ENCODE assay signal across 12 mouse cellular contexts in the genomic region with DNA sequence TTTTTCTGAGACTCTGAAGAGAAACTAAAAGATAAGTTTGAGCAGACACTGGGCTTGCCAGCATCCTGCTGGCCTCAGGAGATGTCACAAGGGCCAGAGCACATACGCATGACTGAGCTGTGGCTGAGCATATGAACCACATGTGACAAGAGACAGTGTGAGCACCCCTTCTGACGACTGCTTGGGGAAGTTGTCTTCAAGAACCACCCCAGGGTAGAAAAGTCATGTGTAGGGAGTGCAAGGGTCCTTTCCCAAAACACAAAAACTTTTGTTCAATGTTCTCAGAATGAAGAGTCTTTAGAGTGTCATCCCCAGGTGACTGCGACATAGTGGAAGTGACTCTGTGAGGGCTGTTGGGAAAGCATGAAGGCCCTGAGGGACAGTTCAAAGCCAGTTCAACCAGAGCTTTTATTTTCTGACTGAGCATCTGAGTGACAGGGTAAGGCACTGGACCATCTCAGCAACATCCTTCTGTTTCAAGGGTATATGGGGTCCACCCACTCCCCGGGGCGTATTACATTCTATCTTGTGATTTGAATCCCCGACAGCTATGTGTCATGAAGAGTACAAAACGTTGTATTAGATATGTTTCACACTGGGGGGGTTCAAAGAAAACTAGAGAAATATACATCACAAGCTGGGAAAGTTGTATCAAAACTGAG. TPM values are rescaled to one million over a fixed set of nuclear protein-coding genes. Genes with fewer than 3 reads are reported as not detected.
DNase-seq lines count a peak whose midpoint lies in the region; ATAC-seq and TF ChIP-seq lines count a peak whose summit lies in the region.
"Had no signal": no experiment of that assay in that cellular context is flagged by ENCODE, and none has a peak within 500 bp of the region (broad histone marks: within the 10 kb centered on the region; RNA-seq: fewer than 3 reads in every experiment).

No protein-coding gene starts in this region.

- H3K4me2 ChIP-seq in liver, embryonic 11.5 days = no peak overlapping the region
- no peak overlapping the region for H3K4me2 ChIP-seq in liver, postnatal 0 days (ENCODE audit: low read depth, low read length)
- H3K4me2 ChIP-seq: lung, embryonic 14.5 days had no signal

- TF ChIP-seq CTCF in MEL (IDR thresholded peaks at IDR 0.05 in 2 of 3, conservative IDR thresholded peaks at IDR 0.05 in 1 of 3; ENCODE audit: control insufficient read depth in 1 of 3, insufficient read depth in 1 of 3, low read depth in 2 of 3, low read length in 3 of 3, poor library complexity in 1 of 3, severe bottlenecking in 1 of 3) = no peak
- no peak for TF ChIP-seq CTCF in liver, postnatal 0 days (IDR thresholded peaks at IDR 0.05; ENCODE audit: low read depth)

- no peaks in the 10 kb centered on the region for H3K36me3 ChIP-seq in liver, embryonic 11.5 days (ENCODE audit: control insufficient read depth, insufficient read depth, low read length)
- peaks cover 0 to 28% of the 10 kb centered on the region in 2 experiments; a peak in 2 of 4 replicates for H3K36me3 ChIP-seq in MEL (ENCODE audit: control insufficient read depth in 1 of 2, insufficient read depth in 2 of 2, low read length in 2 of 2)
- H3K36me3 ChIP-seq in liver, postnatal 0 days (replicated peaks; ENCODE audit: insufficient read depth, low read length) = no peaks in the 10 kb centered on the region

- no peak for TF ChIP-seq POLR2A in MEL (IDR thresholded peaks at IDR 0.05; ENCODE audit: control insufficient read depth in 1 of 2, insufficient read depth in 1 of 2, low read depth in 1 of 2, low read length in 2 of 2, poor library complexity in 1 of 2)

- H3K9ac ChIP-seq in liver, embryonic 11.5 days (ENCODE audit: low read depth, low read length) = no peak overlapping the region
- H3K9ac ChIP-seq in MEL (ENCODE audit: control insufficient read depth, low read depth, low read length, poor library complexity, severe bottlenecking) = no peak overlapping the region
- no peak overlapping the region for H3K9ac ChIP-seq in liver, postnatal 0 days (replicated peaks)
- H3K9ac ChIP-seq: lung, embryonic 14.5 days had no signal

- no peaks in the 10 kb centered on the region for H3K9me3 ChIP-seq in liver, embryonic 11.5 days (ENCODE audit: control insufficient read depth, low read length)
- no peaks in the 10 kb centered on the region for H3K9me3 ChIP-seq in MEL (replicated peaks; ENCODE audit: insufficient read depth, low read length)
- H3K9me3 ChIP-seq in liver, postnatal 0 days (ENCODE audit: low read length) = no peaks in the 10 kb centered on the region

- WGBS in liver, embryonic 11.5 days = 73% methylated on average over 7 of the region's 7 CpGs
- 64% methylated on average over 7 of the region's 7 CpGs for WGBS in liver, postnatal 0 days (ENCODE audit: insufficient replicate concordance)

- H3K27me3 ChIP-seq in liver, embryonic 11.5 days (replicated peaks; ENCODE audit: control insufficient read depth, insufficient read depth, low read length) = no peaks in the 10 kb centered on the region
- no peaks in the 10 kb centered on the region for H3K27me3 ChIP-seq in MEL (ENCODE audit: control insufficient read depth in 1 of 2, insufficient read depth in 2 of 2, low read length in 2 of 2)
- H3K27me3 ChIP-seq in liver, postnatal 0 days (ENCODE audit: insufficient read depth, low read length) = no peaks in the 10 kb centered on the region

- TF ChIP-seq RAD21 in MEL (IDR thresholded peaks at IDR 0.05; ENCODE audit: low read depth, low read length) = no peak

- H3K4me3 ChIP-seq in liver, embryonic 11.5 days (ENCODE audit: low read depth, low read length) = no peak overlapping the region
- H3K4me3 ChIP-seq in MEL (ENCODE audit: control insufficient read depth in 1 of 2, insufficient read depth in 1 of 2, low read depth in 2 of 2, low read length in 2 of 2) = no peak overlapping the region
- H3K4me3 ChIP-seq in liver, postnatal 0 days (ENCODE audit: low read depth, low read length) = no peak overlapping the region

- peak in 1 of 2 experiments; percentile 42; a peak in 2 of 4 replicates for TF ChIP-seq EP300 in MEL (IDR thresholded peaks at IDR 0.05; ENCODE audit: low read depth in 1 of 2, low read length in 2 of 2)
- no peak for TF ChIP-seq EP300 in liver, postnatal 0 days (IDR thresholded peaks at IDR 0.05; ENCODE audit: low read depth)

- no peak for ATAC-seq in liver, embryonic 11.5 days (replicated peaks; ENCODE audit: low FRiP score)
- peak; percentile 60 for ATAC-seq in liver, postnatal 0 days
- ATAC-seq in megakaryocyte-erythroid progenitor cell, adult 5-6 weeks (replicated peaks; ENCODE audit: low FRiP score, low TSS enrichment, poor library complexity, severe bottlenecking) = no peak
- ATAC-seq: intestine, embryonic 16.5 days had no signal

- H3K4me1 ChIP-seq in liver, embryonic 11.5 days (replicated peaks; ENCODE audit: control insufficient read depth, insufficient read depth, low read length) = peaks cover 15% of the 10 kb centered on the region
- peaks cover 14 to 37% of the 10 kb centered on the region in 2 experiments for H3K4me1 ChIP-seq in MEL (ENCODE audit: control insufficient read depth in 1 of 2, insufficient read depth in 2 of 2, low read length in 2 of 2)
- peaks cover 33% of the 10 kb centered on the region for H3K4me1 ChIP-seq in liver, postnatal 0 days (ENCODE audit: insufficient read depth)

- peak; percentile 2 for DNase-seq in liver, embryonic 11.5 days (ENCODE audit: low spot score)
- no peak for DNase-seq in liver
- peak; percentile 66 for DNase-seq in MEL (ENCODE audit: low read depth, low spot score)
- DNase-seq in liver, postnatal 0 days = no peak
- peak; percentile 38 for DNase-seq in spleen, adult 12 weeks (ENCODE audit: low spot score)
- no peak for DNase-seq in kidney, adult 9 months
- DNase-seq in heart, adult 9 months (ENCODE audit: low spot score in 2 of 2) = no peak
- DNase-seq: cerebellum, postnatal 36 days; lung, embryonic 14.5 days; thymus, postnatal 36 days had no signal

- no peak overlapping the region for H3K27ac ChIP-seq in liver, embryonic 11.5 days (ENCODE audit: low read depth, low read length)
- 0 out of 2 replicates have a peak overlapping the region, but pooled peaks have one; percentile 15 for H3K27ac ChIP-seq in MEL (ENCODE audit: control insufficient read depth, low read depth, low read length)
- peak overlapping the region; percentile 46 for H3K27ac ChIP-seq in liver, postnatal 0 days (ENCODE audit: low read depth)

- no peaks in the 10 kb centered on the region for H3K79me2 ChIP-seq in MEL (ENCODE audit: control insufficient read depth, insufficient read depth, low read length, poor library complexity)

TF ChIP-seq in MEL, 35 proteins besides CTCF, POLR2A, EP300 and RAD21:
- TF ChIP-seq RCOR1 (IDR thresholded peaks at IDR 0.05; ENCODE audit: low read depth, low read length) (no peak), UBTF (IDR thresholded peaks at IDR 0.05; ENCODE audit: borderline replicate concordance, insufficient read depth, low read depth, low read length) (no peak), BHLHE40 (IDR thresholded peaks at IDR 0.05; ENCODE audit: borderline replicate concordance, low read depth, low read length) (peak; percentile 56; the same call in 1 of the 2 replicates), TCF12 (IDR thresholded peaks at IDR 0.05; ENCODE audit: low read depth, low read length) (no peak), ETS1 (IDR thresholded peaks at IDR 0.05; ENCODE audit: low read depth, low read length) (peak; percentile 23; the same call in 1 of the 2 replicates), HCFC1 (IDR thresholded peaks at IDR 0.05; ENCODE audit: low read depth, low read length) (no peak), MAX (IDR thresholded peaks at IDR 0.05; ENCODE audit: low read length) (peak; percentile 56; the same call in 1 of the 2 replicates), ZMIZ1 (IDR thresholded peaks at IDR 0.05; ENCODE audit: low read depth, low read length) (no peak), NRF1 (IDR thresholded peaks at IDR 0.05; ENCODE audit: insufficient read depth, low read depth, low read length, poor library complexity, severe bottlenecking) (no peak), NELFE (IDR thresholded peaks at IDR 0.05; ENCODE audit: low read depth, low read length) (no peak), E2F4 (IDR thresholded peaks at IDR 0.05; ENCODE audit: borderline replicate concordance, low read depth, low read length) (no peak), ZNF384 (IDR thresholded peaks at IDR 0.05; ENCODE audit: low read depth, low read length) (no peak), MAFK (IDR thresholded peaks at IDR 0.05; ENCODE audit: borderline replicate concordance, low read depth, low read length) (no peak), MYB (IDR thresholded peaks at IDR 0.05; ENCODE audit: low read depth, low read length) (no peak), POLR2AphosphoS5 (IDR thresholded peaks at IDR 0.05; ENCODE audit: borderline replicate concordance, low read depth, low read length) (no peak), MAZ (IDR thresholded peaks at IDR 0.05; ENCODE audit: low read depth, low read length) (0 out of 2 replicates have a peak, but pooled peaks have one; percentile 19), SMC3 (IDR thresholded peaks at IDR 0.05; ENCODE audit: low read depth, low read length) (no peak), MYC (IDR thresholded peaks at IDR 0.05; ENCODE audit: low read depth, low read length) (no peak), TBP (IDR thresholded peaks at IDR 0.05; ENCODE audit: low read depth, low read length) (no peak), USF1 (IDR thresholded peaks at IDR 0.05; ENCODE audit: low read depth, low read length) (0 out of 2 replicates have a peak, but pooled peaks have one; percentile 47), GABPA (IDR thresholded peaks at IDR 0.05; ENCODE audit: low read depth, low read length) (no peak), KAT2A (conservative IDR thresholded peaks at IDR 0.05; ENCODE audit: low read depth, low read length) (no peak)

RNA-seq across cellular contexts. Expression of gene Ric1, which starts 35.4 kb away (rescaled TPM):
- polyA plus RNA-seq in liver, embryonic 11.5 days (2014; fragmentation: Nextera tagmentation; extraction: Ambion mirVana) = 7.6 and 8.0 TPM in 2 replicates
- total RNA-seq in MEL (2012; rRNA removed) = 41.0 and 43.8 TPM in 2 replicates
- 10 to 100 TPM; 54.2 to 77.2 TPM for polyA plus RNA-seq in MEL (2012; ENCODE audit: insufficient read depth in 1 of 2, insufficient read length in 2 of 2, low read depth in 1 of 2, low replicate concordance in 2 of 2, missing spikeins in 1 of 2)
- polyA plus RNA-seq in liver, postnatal 0 days (2015; fragmentation: Nextera tagmentation; extraction: Ambion mirVana) = 7.8 and 7.9 TPM in 2 replicates
- 14.8 and 17.0 TPM in 2 replicates for total RNA-seq in megakaryocyte-erythroid progenitor cell, adult 5-6 weeks (2014; fragmentation: Nextera tagmentation)
- 11.1 and 13.0 TPM in 2 replicates for total RNA-seq in megakaryocyte-erythroid progenitor cell, adult 5-6 weeks (2017)

Comparison
In these comparisons a context has a peak if more than half of its experiments do, and no peak if none do; other contexts are left out.
1. DNase-seq: peak in liver, embryonic 11.5 days (single experiment), MEL (single experiment) and spleen, adult 12 weeks (single experiment); none in liver (single experiment), liver, postnatal 0 days (single experiment), kidney, adult 9 months (single experiment) and heart, adult 9 months (0 of 2).